Mouse (Mus musculus): ENCODE data around the gene Pla2g6.

Gene Pla2g6

GRCm38 (mm10) chr15:79323791-79324155, 4.4 kb downstream of the Pla2g6 start:
- DNase-seq (ENCODE audit: extremely low spot score, low read depth, low spot score) = no peak

- DNase-seq (ENCODE audit: extremely low spot score, low read depth, low spot score) = no peak
Observed at GRCm38 (mm10) chr15:79322991-79323790, 5.0 kb downstream of the Pla2g6 start.

- DNase-seq (ENCODE audit: extremely low spot score, low read depth, low spot score) = no peak
Observed at GRCm38 (mm10) chr15:79322281-79322990, 5.8 kb downstream of the Pla2g6 start.

GRCm38 (mm10) chr15:79321733-79322190, 6.4 kb downstream of the Pla2g6 start:
- DNase-seq (ENCODE audit: extremely low spot score, low read depth, low spot score) = no peak

GRCm38 (mm10) chr15:79313848-79314369, 14.3 kb downstream of the Pla2g6 start:
- no peak for DNase-seq (ENCODE audit: extremely low spot score, low read depth, low spot score)

GRCm38 (mm10) chr15:79307861-79308260, 20.3 kb downstream of the Pla2g6 start:
- no peak for DNase-seq (ENCODE audit: extremely low spot score, low read depth, low spot score)

GRCm38 (mm10) chr15:79306043-79306637, 22.1 kb downstream of the Pla2g6 start:
- DNase-seq (ENCODE audit: extremely low spot score, low read depth, low spot score) = no peak

- DNase-seq (ENCODE audit: extremely low spot score, low read depth, low spot score) = no peak
Observed at GRCm38 (mm10) chr15:79304832-79305231, 23.4 kb downstream of the Pla2g6 start.

GRCm38 (mm10) chr15:79303725-79304124, 24.5 kb downstream of the Pla2g6 start:
- no peak for DNase-seq (ENCODE audit: extremely low spot score, low read depth, low spot score)

GRCm38 (mm10) chr15:79299563-79300155, 28.5 kb downstream of the Pla2g6 start:
- DNase-seq (ENCODE audit: extremely low spot score, low read depth, low spot score) = no peak

- DNase-seq (ENCODE audit: extremely low spot score, low read depth, low spot score) = no peak
Observed at GRCm38 (mm10) chr15:79298553-79298952, 29.6 kb downstream of the Pla2g6 start.

- DNase-seq (ENCODE audit: extremely low spot score, low read depth, low spot score) = no peak
Observed at GRCm38 (mm10) chr15:79292779-79293178, 35.4 kb downstream of the Pla2g6 start.

- DNase-seq (ENCODE audit: extremely low spot score, low read depth, low spot score) = no peak
Observed at GRCm38 (mm10) chr15:79290340-79290739, 37.9 kb downstream of the Pla2g6 start.

- DNase-seq (ENCODE audit: extremely low spot score, low read depth, low spot score) = no peak
Observed at GRCm38 (mm10) chr15:79289441-79289840, 38.7 kb downstream of the Pla2g6 start.

GRCm38 (mm10) chr15:79288387-79288786, 39.8 kb downstream of the Pla2g6 start:
- no peak for DNase-seq (ENCODE audit: extremely low spot score, low read depth, low spot score)

- no peak for DNase-seq (ENCODE audit: extremely low spot score, low read depth, low spot score)
Observed at GRCm38 (mm10) chr15:79287091-79287490, 41.1 kb downstream of the Pla2g6 start.

GRCm38 (mm10) chr15:79286141-79286540, 42.0 kb downstream of the Pla2g6 start:
- no peak for DNase-seq (ENCODE audit: extremely low spot score, low read depth, low spot score)

- no peak for DNase-seq (ENCODE audit: extremely low spot score, low read depth, low spot score)
Observed at GRCm38 (mm10) chr15:79285399-79285798, 42.8 kb downstream of the Pla2g6 start, which contains the start of gene Baiap2l2. Gene Baiap2l2, minus strand, starts transcription at chr15:79285537.

- DNase-seq (ENCODE audit: extremely low spot score, low read depth, low spot score) = no peak
Observed at GRCm38 (mm10) chr15:79283371-79283770, 44.8 kb downstream of the Pla2g6 start.

- no peak for DNase-seq (ENCODE audit: extremely low spot score, low read depth, low spot score)
Observed at GRCm38 (mm10) chr15:79282434-79282833, 45.8 kb downstream of the Pla2g6 start.

GRCm38 (mm10) chr15:79281389-79281788, 46.8 kb downstream of the Pla2g6 start:
- no peak for DNase-seq (ENCODE audit: extremely low spot score, low read depth, low spot score)

Data from hindlimb bud, embryonic 11.5 days (tissue).